Comparison of ENCODE assay signal across 9 mouse cellular contexts in genomic region chr1:39720632-39721350, GRCm38 (mm10). TPM values are rescaled to one million over a fixed set of nuclear protein-coding genes. Genes with fewer than 3 reads are reported as not detected.
DNase-seq lines count a peak whose midpoint lies in the region; ATAC-seq and TF ChIP-seq lines count a peak whose summit lies in the region.
"Had no signal": no experiment of that assay in that cellular context is flagged by ENCODE, and none has a peak within 500 bp of the region (broad histone marks: within the 10 kb centered on the region; RNA-seq: fewer than 3 reads in every experiment).

TSS of gene Rfx8 (minus strand) at chr1:39720997.

- H3K4me3 ChIP-seq in left cerebral cortex, adult 2 months = peak within 1 kb of the TSS; percentile 47
- peak within 1 kb of the TSS; percentile 41 for H3K4me3 ChIP-seq in forebrain, embryonic 15.5 days
- H3K4me3 ChIP-seq in limb, embryonic 15.5 days = peak within 1 kb of the TSS; percentile 50
- H3K4me3 ChIP-seq in small intestine, adult 2 months (ENCODE audit: low read depth, low read length) = peak within 1 kb of the TSS; percentile 31

- no peaks in the 10 kb centered on the region for H3K36me3 ChIP-seq in forebrain, embryonic 15.5 days
- H3K36me3 ChIP-seq in limb, embryonic 15.5 days = no peaks in the 10 kb centered on the region
- H3K36me3 ChIP-seq in small intestine, adult 2 months (ENCODE audit: control insufficient read depth, insufficient read depth, low read length) = no peaks in the 10 kb centered on the region

- no peak for DNase-seq in left cerebral cortex, adult 2 months (ENCODE audit: extremely low spot score in 1 of 2, low spot score in 2 of 2)
- no peak for DNase-seq in left cerebral cortex, postnatal 10 days (ENCODE audit: extremely low spot score in 1 of 2, low spot score in 2 of 2)
- DNase-seq in cerebellum, adult 18-20 months = peak; percentile 15 to 35
- no peak for DNase-seq in gastrocnemius, postnatal 14 days
- DNase-seq in left cerebral cortex, postnatal 14 days (ENCODE audit: low spot score in 2 of 2) = no peak

- H3K9me3 ChIP-seq in forebrain, embryonic 15.5 days = no peaks in the 10 kb centered on the region
- no peaks in the 10 kb centered on the region for H3K9me3 ChIP-seq in limb, embryonic 15.5 days

- H3K27me3 ChIP-seq in forebrain, embryonic 15.5 days = no peaks in the 10 kb centered on the region; the same call in 1 of the 2 replicates
- no peaks in the 10 kb centered on the region for H3K27me3 ChIP-seq in limb, embryonic 15.5 days
- H3K27me3 ChIP-seq in small intestine, adult 2 months (ENCODE audit: control insufficient read depth, insufficient read depth, low read length) = peaks cover 6% of the 10 kb centered on the region; the same call in 1 of the 2 replicates

- peak within 1 kb of the TSS; percentile 68 for H3K4me2 ChIP-seq in forebrain, embryonic 15.5 days (replicated peaks)
- peak within 1 kb of the TSS; percentile 93 for H3K4me2 ChIP-seq in limb, embryonic 15.5 days

- TF ChIP-seq CTCF in left cerebral cortex, adult 2 months (IDR thresholded peaks at IDR 0.05) = no peak
- no peak for TF ChIP-seq CTCF in small intestine, adult 2 months (IDR thresholded peaks at IDR 0.05; ENCODE audit: extremely low read depth, insufficient read length, insufficient replicate concordance, low read depth, low read length)

- peak; percentile 70 for ATAC-seq in forebrain, embryonic 15.5 days (replicated peaks)
- no peak for ATAC-seq in limb, embryonic 15.5 days (ENCODE audit: insufficient number of reproducible peaks, low FRiP score, low TSS enrichment, low read depth)

- WGBS in forebrain, embryonic 15.5 days = 2% methylated on average over 38 of the region's 42 CpGs
- 3% methylated on average over 40 of the region's 42 CpGs for WGBS in limb, embryonic 15.5 days
- WGBS in small intestine, adult 2 months = 17% methylated on average over 42 of the region's 42 CpGs

- intact Hi-C loops in left cerebral cortex, adult 2 months (cut with DNase I) = no loop called here
- intact Hi-C loops in left cerebral cortex, postnatal 10 days (cut with DNase I) = no loop called here
- intact Hi-C loops in gastrocnemius, postnatal 14 days (cut with DNase I; ENCODE audit: low total_unique reads) = no loop called here
- intact Hi-C loops in left cerebral cortex, postnatal 14 days (cut with DNase I) = no loop called here

- H3K27ac ChIP-seq in left cerebral cortex, adult 2 months = no peak within 1 kb of the TSS; the same call in 1 of the 2 replicates
- no peak within 1 kb of the TSS for H3K27ac ChIP-seq in forebrain, embryonic 15.5 days (replicated peaks)
- peak within 1 kb of the TSS; percentile 76 for H3K27ac ChIP-seq in limb, embryonic 15.5 days
- H3K27ac ChIP-seq in small intestine, adult 2 months (ENCODE audit: insufficient read depth, low read depth, low read length) = no peak within 1 kb of the TSS

- TF ChIP-seq POLR2A in small intestine, adult 2 months (IDR thresholded peaks at IDR 0.05; ENCODE audit: low read depth, low read length) = no peak

- H3K9ac ChIP-seq in forebrain, embryonic 15.5 days (replicated peaks) = peak within 1 kb of the TSS; percentile 52
- peak within 1 kb of the TSS; percentile 40 for H3K9ac ChIP-seq in limb, embryonic 15.5 days

- H3K4me1 ChIP-seq in forebrain, embryonic 15.5 days = peaks cover 19% of the 10 kb centered on the region
- peaks cover 17% of the 10 kb centered on the region for H3K4me1 ChIP-seq in limb, embryonic 15.5 days
- H3K4me1 ChIP-seq in small intestine, adult 2 months (ENCODE audit: control insufficient read depth, insufficient read depth, insufficient read length, low read length) = peaks cover 3% of the 10 kb centered on the region; the same call in 1 of the 2 replicates

RNA-seq across cellular contexts. Expression of gene Rfx8, which starts in this region (rescaled TPM):
- under 1 TPM in 1 of 2 experiments, not detected in 1; 0.34 TPM for total RNA-seq in left cerebral cortex, adult 2 months (2021)
- total RNA-seq in left cerebral cortex, postnatal 10 days (2021) = not detected
- polyA plus RNA-seq in forebrain, embryonic 15.5 days (2015; fragmentation: Nextera tagmentation; extraction: Ambion mirVana) = 0.11 TPM in 1 of 2 replicates, not detected in the other
- polyA plus RNA-seq in limb, embryonic 15.5 days (2015; fragmentation: Nextera tagmentation; extraction: Ambion mirVana) = 0.73 and 0.79 TPM in 2 replicates
- polyA plus RNA-seq in small intestine, adult 2 months (2012; rRNA removed) = 0.04 TPM in 1 of 2 replicates, not detected in the other
- total RNA-seq in gastrocnemius, postnatal 14 days (2021) = under 1 TPM; 0.10 to 0.18 TPM
- under 1 TPM; 0.21 to 0.35 TPM for total RNA-seq in left cerebral cortex, postnatal 14 days (2021)
- total RNA-seq: neutrophil, adult 5-6 weeks had no signal

Comparison
In these comparisons a context has a peak if more than half of its experiments do, and no peak if none do; other contexts are left out.
1. Peak in ATAC-seq, H3K4me3 ChIP-seq, H3K9ac ChIP-seq and H3K4me2 ChIP-seq in forebrain, embryonic 15.5 days; RNA of the gene not detected or under 1 TPM.
2. DNase-seq: peak in cerebellum, adult 18-20 months (2 of 2); none in left cerebral cortex, adult 2 months (0 of 2), left cerebral cortex, postnatal 10 days (0 of 2), gastrocnemius, postnatal 14 days (single experiment) and left cerebral cortex, postnatal 14 days (0 of 2).
3. Peak in every context shown above with its lines, with median percentiles within 50 percentile points of each other: H3K4me3 ChIP-seq.